Mouse (Mus musculus): Measurements from ENCODE around the gene Klrb1b.

GRCm38 (mm10) chr6:128807021-128807420 is 19.1 kb downstream of the Klrb1b start:
- TF ChIP-seq CTCF (IDR thresholded peaks at IDR 0.05) = peak; percentile 45
- no peak for TF ChIP-seq EP300 (IDR thresholded peaks at IDR 0.05)
